Mouse (Mus musculus) midbrain, embryonic 11.5 days (tissue): Measurements from ENCODE around the gene Hoxa7. TPM values are rescaled to one million over a fixed set of nuclear protein-coding genes. Genes with fewer than 3 reads are reported as not detected.

Experiments used
- ATAC-seq: fragments of 200-750 bp; cut with Nextera tagmentation; 2 replicates; pipeline ENCODE4 v1.8.0; 2017; ENCODE audit warnings: moderate TSS enrichment, moderate library complexity; ENCODE audit not compliant: low FRiP score
- DNase-seq: peaks from one replicate; pipeline ENCODE4 v3.0.0; 2015; ENCODE audit warnings: low spot score; ENCODE audit errors: missing footprints
- H3K27ac ChIP-seq: fragments of 300-500 bp; sonication (generic); 2 replicates; pipeline ENCODE4 v1.5.1; 2014; ENCODE audit warnings: low read depth, low read length
- H3K27me3 ChIP-seq: fragments of 300-500 bp; sonication (generic); 2 replicates; pipeline ENCODE4 v1.6.1; 2014; ENCODE audit warnings: mild to moderate bottlenecking, low read length, moderate library complexity, mixed read lengths; ENCODE audit not compliant: control insufficient read depth, insufficient read depth
- H3K36me3 ChIP-seq: fragments of 300-500 bp; sonication (generic); 2 replicates; pipeline ENCODE4 v1.6.1; 2014; ENCODE audit warnings: mild to moderate bottlenecking, low read length, moderate library complexity, mixed read lengths; ENCODE audit not compliant: control insufficient read depth, insufficient read depth
- H3K4me1 ChIP-seq: fragments of 300-500 bp; sonication (generic); 2 replicates; pipeline ENCODE4 v1.6.1; 2014; ENCODE audit warnings: low read length; ENCODE audit not compliant: control insufficient read depth, insufficient read depth
- H3K4me2 ChIP-seq: fragments of 300-500 bp; sonication (generic); 2 replicates; pipeline ENCODE4 v1.6.1; 2014; ENCODE audit warnings: mild to moderate bottlenecking, moderate library complexity
- H3K4me3 ChIP-seq: fragments of 300-500 bp; sonication (generic); 2 replicates; pipeline ENCODE4 v1.5.1; 2014; ENCODE audit warnings: low read depth, low read length
- H3K9ac ChIP-seq: fragments of 300-500 bp; sonication (generic); 2 replicates; pipeline ENCODE4 v1.6.1; 2014; ENCODE audit warnings: low read length
- H3K9me3 ChIP-seq: fragments of 300-500 bp; sonication (generic); 2 replicates; pipeline ENCODE4 v1.6.1; 2016; ENCODE audit warnings: low read length; ENCODE audit not compliant: control insufficient read depth
- WGBS: fragments of 180-500 bp; shearing (Covaris S2); extraction: QIAGEN DNeasy Blood & Tissue Kit; methylation state at CpG from one replicate; pipeline ENCODE4 v1.1.7; 2014; 5-methylcytosine and 5-hydroxymethylcytosine counted together
- polyA plus RNA-seq: library from polyadenylated mRNA; unstranded; fragments of >200 nt; fragmentation: Nextera tagmentation; extraction: Ambion mirVana; gene quantifications from 2 replicates; pipeline ENCODE4 v1.2.1, GENCODE M21; 2014

Gene Hoxa7
- polyA plus RNA-seq, 1 experiment from 2014 or later = not detected

GRCm38 (mm10) chr6:52259081-52259790 lies 37.6 kb upstream of the Hoxa7 start:
- H3K4me1 ChIP-seq = no peaks in the 10 kb centered on the region; the same call in 1 of the 2 replicates
- no peak overlapping the region for H3K9ac ChIP-seq
- DNase-seq (peak; percentile 96), ATAC-seq (no peak)
- H3K36me3 ChIP-seq = no peaks in the 10 kb centered on the region
- WGBS = under 1% methylated on average over 24 of the region's 25 CpGs
- no peak overlapping the region for H3K4me2 ChIP-seq
- H3K27ac ChIP-seq = no peak overlapping the region
- H3K9me3 ChIP-seq = no peaks in the 10 kb centered on the region
- peaks cover 96% of the 10 kb centered on the region for H3K27me3 ChIP-seq
- H3K4me3 ChIP-seq = no peak overlapping the region

DNA sequence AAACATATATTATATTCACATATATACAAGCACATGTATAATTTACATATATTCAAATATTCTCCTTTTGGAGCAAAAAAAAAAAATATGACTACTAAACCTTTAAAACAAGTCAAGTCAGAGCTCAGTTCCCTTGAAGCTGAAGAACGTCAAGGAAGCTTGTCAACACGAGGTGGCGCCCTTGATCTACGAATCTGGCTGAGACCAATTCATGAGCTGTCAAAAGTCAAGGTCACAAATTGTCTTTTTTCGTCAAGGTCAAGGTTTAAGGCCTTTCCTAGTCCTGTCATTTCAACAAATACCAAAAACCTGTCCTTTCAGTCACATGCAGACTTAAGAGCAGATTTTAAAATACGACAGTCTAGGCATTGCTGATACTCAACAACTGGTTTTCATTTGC lies 35.3 kb upstream of the Hoxa7 start:
- WGBS = 1% methylated on average over 6 of the region's 6 CpGs
- Histone ChIP-seq H3K4me2 (no peak overlapping the region), H3K36me3 (no peaks in the 10 kb centered on the region), H3K4me1 (no peaks in the 10 kb centered on the region; the same call in 1 of the 2 replicates), H3K27me3 (peaks cover 96% of the 10 kb centered on the region), H3K27ac (no peak overlapping the region), H3K9ac (no peak overlapping the region), H3K4me3 (no peak overlapping the region), H3K9me3 (no peaks in the 10 kb centered on the region)
- DNase-seq (peak; percentile 99), ATAC-seq (no peak)

DNA sequence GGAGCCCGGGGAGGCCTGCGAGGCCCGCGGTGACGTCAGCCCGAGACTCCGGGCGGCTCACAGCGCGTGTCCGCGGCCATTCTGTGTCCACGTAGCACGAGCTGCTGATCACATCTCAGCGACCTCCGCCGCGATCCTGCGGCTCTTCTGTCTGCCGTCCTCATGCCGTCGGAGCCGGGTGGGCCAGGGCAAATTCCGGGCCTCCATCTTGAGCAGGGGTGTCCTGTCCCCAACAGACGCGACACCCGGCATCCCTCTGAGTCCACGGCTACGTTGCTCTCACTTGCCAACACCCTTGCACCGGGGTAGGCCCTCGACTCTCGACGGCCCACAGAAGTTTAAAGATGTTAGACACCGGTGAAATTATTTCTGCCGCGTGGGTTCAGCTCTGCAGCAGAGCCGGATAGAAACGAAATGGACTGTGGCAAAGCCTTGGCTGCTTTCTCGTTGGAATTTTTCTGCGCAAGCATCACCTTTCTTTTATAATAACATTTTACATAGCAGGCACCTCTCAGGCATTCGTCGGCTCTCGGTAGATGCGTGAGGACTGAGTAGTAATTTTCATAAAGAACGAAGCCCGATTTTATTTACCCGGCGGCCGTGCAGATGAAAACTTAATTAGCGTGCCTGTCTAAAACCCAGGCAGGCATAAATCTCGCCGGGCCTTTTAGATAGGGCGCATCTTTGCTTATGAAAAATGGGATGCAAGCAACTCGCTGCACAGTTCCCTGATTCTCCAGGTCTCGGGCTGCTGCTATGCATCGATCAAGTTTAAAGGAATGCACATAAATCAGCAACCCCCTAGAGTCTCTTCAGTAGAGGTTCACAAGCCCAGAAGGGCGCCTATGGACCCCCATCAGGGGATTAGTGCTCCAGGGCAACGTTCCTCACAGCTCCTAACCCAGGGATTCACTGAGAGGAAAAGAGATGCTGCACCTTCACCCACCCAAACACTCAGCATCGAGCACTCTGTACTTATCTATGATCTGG lies 32.2 kb upstream of the Hoxa7 start:
- no peak overlapping the region for H3K4me3 ChIP-seq
- under 1% methylated on average over 59 of the region's 59 CpGs for WGBS
- no peak overlapping the region for H3K27ac ChIP-seq
- peak; percentile 98 for DNase-seq
- peaks cover 96% of the 10 kb centered on the region for H3K27me3 ChIP-seq
- H3K4me1 ChIP-seq = no peaks in the 10 kb centered on the region
- no peak for ATAC-seq
- H3K4me2 ChIP-seq = no peak overlapping the region
- no peaks in the 10 kb centered on the region for H3K36me3 ChIP-seq
- H3K9me3 ChIP-seq = no peaks in the 10 kb centered on the region
- H3K9ac ChIP-seq = no peak overlapping the region

GRCm38 (mm10) chr6:52252775-52253376 lies 31.2 kb upstream of the Hoxa7 start:
- H3K4me1 ChIP-seq = no peaks in the 10 kb centered on the region
- no peaks in the 10 kb centered on the region for H3K9me3 ChIP-seq
- peaks cover 96% of the 10 kb centered on the region for H3K27me3 ChIP-seq
- H3K4me3 ChIP-seq = no peak overlapping the region
- 2% methylated on average over 35 of the region's 35 CpGs for WGBS
- H3K36me3 ChIP-seq = no peaks in the 10 kb centered on the region
- no peak overlapping the region for H3K9ac ChIP-seq
- no peak overlapping the region for H3K4me2 ChIP-seq
- peak; percentile 95 for DNase-seq
- no peak overlapping the region for H3K27ac ChIP-seq
- no peak for ATAC-seq

DNA sequence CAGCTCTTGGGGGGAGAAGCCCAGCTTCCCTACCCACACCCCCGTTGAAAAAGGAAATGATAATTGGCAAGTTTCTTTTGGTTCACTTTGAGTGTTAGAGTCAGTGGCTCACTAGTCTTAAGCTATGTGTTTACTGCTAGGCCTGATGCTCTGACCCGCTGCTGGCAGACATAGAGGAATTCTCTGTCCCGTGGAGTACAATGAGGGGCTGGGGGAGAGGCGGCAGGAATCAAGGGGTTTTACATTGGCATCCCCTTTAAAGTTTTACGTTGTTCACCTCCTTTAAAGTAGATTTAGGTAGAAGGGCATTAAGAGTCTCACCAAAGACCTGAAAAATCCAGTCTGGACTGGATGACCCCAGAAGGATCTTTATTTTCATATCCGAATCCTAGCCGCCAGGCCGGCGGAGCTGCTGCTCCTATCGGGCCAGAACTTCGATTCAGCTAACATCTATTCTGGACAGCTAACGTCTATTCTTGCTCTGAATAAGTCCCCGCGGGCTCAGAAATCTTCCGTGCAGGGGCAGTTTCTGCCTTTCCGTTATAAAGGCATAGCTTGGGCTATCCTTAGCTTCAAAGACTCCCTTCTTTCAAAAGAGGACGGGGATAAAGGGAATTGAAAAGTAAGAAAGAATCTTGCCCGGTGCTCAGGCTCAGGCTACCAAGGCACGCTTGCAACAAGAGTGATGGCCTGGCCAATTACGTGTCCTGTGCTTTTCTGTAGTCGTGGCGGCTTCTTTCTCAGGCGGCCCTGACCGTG lies 30.5 kb upstream of the Hoxa7 start:
- H3K27me3 ChIP-seq = peaks cover 98% of the 10 kb centered on the region
- no peaks in the 10 kb centered on the region for H3K36me3 ChIP-seq
- DNase-seq (peak; percentile 97), ATAC-seq (no peak)
- H3K4me3 ChIP-seq = no peak overlapping the region
- H3K9me3 ChIP-seq = no peaks in the 10 kb centered on the region
- H3K4me2 ChIP-seq = no peak overlapping the region
- H3K27ac ChIP-seq = no peak overlapping the region
- no peak overlapping the region for H3K9ac ChIP-seq
- H3K4me1 ChIP-seq = no peaks in the 10 kb centered on the region
- 2% methylated on average over 24 of the region's 24 CpGs for WGBS

- no peak overlapping the region for H3K27ac ChIP-seq
- DNase-seq (peak; percentile 93), ATAC-seq (no peak)
- H3K36me3 ChIP-seq = no peaks in the 10 kb centered on the region
- H3K9ac ChIP-seq = no peak overlapping the region
- H3K4me3 ChIP-seq = no peak overlapping the region
- H3K9me3 ChIP-seq = no peaks in the 10 kb centered on the region
- H3K4me1 ChIP-seq = no peaks in the 10 kb centered on the region
- peaks cover 100% of the 10 kb centered on the region for H3K27me3 ChIP-seq
- H3K4me2 ChIP-seq = no peak overlapping the region
- WGBS = 12% methylated on average over 7 of the region's 7 CpGs
These were observed 29.7 kb upstream of the Hoxa7 start for GRCm38 (mm10) chr6:52251177-52251879.

- Histone ChIP-seq H3K4me1 (no peaks in the 10 kb centered on the region), H3K36me3 (no peaks in the 10 kb centered on the region), H3K27me3 (peaks cover 100% of the 10 kb centered on the region), H3K27ac (no peak overlapping the region), H3K4me3 (no peak overlapping the region), H3K4me2 (no peak overlapping the region), H3K9ac (no peak overlapping the region), H3K9me3 (no peaks in the 10 kb centered on the region)
- ATAC-seq (no peak), DNase-seq (no peak)
- 0% methylated on average over 4 of the region's 4 CpGs for WGBS
These were observed 28.2 kb upstream of the Hoxa7 start for GRCm38 (mm10) chr6:52249826-52250225.

DNA sequence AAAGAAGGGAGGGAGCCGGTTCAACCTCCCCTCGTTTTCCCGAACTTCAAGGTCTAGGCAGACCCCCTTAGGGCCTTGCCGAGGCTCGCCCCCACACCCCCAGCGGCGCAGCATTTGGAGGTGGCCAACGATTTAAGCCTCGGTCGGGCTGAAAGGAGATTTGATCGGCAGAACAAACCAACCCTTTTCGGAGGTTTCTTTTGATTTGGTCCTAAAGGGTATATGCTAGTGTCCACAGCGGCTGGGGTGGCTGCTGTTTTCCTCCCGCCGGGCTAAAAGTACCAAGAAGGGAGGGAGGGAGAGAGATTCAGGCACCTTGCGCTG lies 27.7 kb upstream of the Hoxa7 start:
- 1% methylated on average over 15 of the region's 16 CpGs for WGBS
- no peak for ATAC-seq
- Histone ChIP-seq H3K4me3 (no peak overlapping the region), H3K4me2 (no peak overlapping the region), H3K27me3 (peaks cover 100% of the 10 kb centered on the region), H3K9ac (no peak overlapping the region), H3K36me3 (no peaks in the 10 kb centered on the region), H3K4me1 (no peaks in the 10 kb centered on the region), H3K27ac (no peak overlapping the region), H3K9me3 (no peaks in the 10 kb centered on the region)
- no peak for DNase-seq
